Mouse (Mus musculus) urinary bladder, adult 2 months (tissue): ENCODE data around the gene Slc35c2. TPM values are rescaled to one million over a fixed set of nuclear protein-coding genes. Genes with fewer than 3 reads are reported as not detected.

Experiments used
- DNase-seq: peaks from one replicate; pipeline ENCODE4 v3.0.0; 2022; ENCODE audit warnings: low spot score
- polyA plus RNA-seq: library from polyadenylated mRNA; depleted of rRNA; stranded (reverse); fragments of >200 nt; gene quantifications from 2 replicates; pipeline ENCODE4 v1.2.3, GENCODE M21; 2012; rRNA removed

Slc35c2 gene
- polyA plus RNA-seq: 36.0 and 36.1 TPM in 2 replicates

DNA sequence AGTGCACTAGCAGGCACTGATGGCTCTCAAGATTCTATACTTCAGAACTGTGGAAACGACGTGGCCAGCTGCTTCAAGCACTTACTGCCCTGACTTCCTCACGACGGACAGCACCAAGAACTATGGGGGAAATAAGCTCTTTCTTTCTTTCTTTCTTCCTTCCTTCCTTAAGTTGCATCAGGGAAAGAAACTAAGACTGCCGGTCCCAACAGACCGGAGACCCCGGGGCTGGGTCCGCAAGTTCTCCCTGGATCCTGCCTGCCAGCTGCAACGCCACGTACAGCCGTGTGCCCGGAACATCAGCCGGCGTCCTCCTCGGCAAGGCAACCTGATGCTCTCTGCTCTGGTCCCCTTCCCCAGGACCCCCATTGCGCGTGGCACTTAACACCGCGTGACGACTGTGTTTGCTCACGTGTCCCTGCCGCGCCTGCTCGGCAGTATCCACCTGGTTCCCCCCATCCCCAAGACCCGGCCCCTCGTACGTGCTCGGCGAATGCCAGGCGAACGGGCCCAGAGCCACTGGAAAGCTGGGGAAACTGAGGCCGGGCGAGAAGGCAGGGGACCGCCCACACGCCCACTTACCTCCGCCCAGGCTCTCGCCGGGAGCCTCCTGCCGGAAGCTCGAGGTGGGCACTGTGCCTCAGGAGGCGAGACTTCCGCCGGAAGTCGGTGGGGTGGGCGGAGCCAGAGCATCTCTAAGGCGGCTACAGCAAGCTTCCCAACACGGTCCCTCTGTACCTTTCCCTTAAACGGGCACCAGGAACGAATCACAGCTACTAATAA, at the start of gene Slc35c2:
TSS of gene Slc35c2 (minus strand) at position 668 of the 783 bp plus-strand sequence.
- peak; percentile 84 for DNase-seq

DNA sequence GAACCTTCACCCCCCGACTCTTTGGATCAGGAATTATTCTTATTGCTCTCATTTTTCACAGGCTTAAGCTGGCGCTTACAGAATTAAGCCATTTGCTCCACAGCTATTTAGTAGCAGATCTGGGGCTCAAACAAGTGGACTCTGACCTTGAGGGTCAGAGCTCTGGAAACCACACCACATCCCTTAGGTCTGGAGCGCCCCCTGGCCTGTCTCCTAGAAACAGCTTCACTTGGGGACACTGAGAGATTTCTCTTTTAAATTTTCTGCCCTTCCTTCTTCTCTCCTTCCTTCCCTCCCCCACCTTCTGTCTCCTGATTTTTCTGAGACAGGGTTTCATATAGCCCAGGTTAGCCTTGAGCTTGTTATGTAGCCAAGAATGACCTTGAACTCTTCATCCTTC, 49.5 kb upstream of the Slc35c2 start:
- DNase-seq: no peak

DNA sequence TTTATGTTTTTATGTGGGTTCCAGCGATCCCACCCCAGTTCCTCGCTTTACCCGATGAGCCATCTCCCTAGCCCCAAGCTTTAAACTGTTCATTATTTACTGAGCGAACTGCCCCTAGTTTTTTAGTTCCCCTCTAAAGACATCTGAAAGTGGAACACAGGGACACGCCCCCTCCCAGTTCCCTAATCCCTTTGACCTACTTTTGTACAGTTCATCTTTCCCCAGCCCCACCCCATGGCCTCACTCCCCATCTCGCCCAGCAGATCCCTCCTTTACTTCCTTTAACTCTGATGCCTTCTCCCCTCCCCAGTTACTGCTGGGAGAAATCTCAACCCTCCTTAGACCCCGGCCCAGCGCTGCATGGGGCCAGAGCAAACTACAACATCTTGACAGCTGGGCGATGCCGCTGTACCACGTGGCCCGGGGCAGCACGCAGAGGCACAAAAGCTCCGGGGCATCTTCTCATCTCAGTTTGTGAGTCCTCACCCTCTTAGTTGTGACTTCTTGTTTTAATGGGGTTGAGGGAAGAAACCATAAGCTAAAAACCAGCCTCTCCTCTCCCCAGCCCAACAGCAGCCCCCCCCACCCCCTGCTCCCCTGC, 45.0 kb upstream of the Slc35c2 start:
- no peak for DNase-seq

DNA sequence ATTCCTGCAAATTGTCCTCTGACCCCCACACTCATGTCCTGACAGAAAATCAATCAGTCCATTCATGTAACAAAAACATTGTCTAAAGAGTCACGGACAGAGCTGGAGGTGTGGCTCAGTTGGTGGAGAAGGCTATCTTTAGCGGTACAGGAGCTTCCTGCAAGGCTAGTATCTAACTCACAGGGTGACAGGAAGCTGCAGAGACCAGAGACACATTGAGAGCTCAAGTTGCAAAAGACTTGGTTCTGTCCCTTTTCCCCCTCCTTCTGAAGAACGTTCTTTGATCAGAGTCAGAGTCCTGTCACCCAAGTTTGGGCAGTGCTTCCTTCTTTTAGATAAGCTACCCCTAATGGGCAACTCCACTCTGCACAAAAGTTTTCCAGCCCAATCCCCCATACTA, 42.0 kb upstream of the Slc35c2 start:
- no peak for DNase-seq

DNA sequence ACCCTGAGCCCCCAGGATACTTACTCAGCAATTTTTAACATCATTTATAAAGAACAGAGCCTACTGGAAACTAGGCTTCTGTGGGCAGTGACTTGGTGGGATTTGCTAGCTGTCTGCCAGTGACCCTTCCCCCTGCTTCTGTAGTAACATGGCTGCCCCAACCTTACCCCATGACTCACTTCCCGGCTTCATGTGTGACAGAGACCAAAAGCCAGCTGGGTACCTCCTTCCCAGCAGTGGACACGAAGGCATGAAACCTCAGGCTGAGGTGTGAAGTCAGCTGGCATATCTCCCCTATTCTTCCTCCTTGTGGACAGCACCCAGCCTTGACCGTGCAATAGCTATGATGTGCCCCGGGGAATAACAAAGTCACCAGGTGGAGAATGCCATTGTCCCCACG, 41.1 kb upstream of the Slc35c2 start:
- no peak for DNase-seq

DNA sequence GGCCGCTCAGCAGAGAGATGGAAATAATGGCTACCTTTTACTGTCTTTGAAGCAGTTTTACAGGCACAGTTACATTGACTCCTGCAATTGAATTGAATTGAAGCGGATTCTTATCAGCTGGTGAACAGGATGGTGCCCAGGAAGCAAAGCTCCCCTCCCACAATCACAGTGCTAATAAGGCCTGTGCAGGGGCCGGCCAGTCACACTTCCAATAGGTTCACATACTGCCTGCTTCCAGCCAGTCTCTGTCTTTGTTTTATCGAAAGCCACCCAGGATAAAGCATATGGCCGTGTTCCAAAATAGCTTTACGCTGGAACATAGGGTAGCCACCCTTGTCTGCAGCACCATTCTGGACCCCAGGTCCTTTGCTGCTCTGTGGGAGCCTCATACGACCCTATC, 39.7 kb upstream of the Slc35c2 start:
- DNase-seq: no peak

DNA sequence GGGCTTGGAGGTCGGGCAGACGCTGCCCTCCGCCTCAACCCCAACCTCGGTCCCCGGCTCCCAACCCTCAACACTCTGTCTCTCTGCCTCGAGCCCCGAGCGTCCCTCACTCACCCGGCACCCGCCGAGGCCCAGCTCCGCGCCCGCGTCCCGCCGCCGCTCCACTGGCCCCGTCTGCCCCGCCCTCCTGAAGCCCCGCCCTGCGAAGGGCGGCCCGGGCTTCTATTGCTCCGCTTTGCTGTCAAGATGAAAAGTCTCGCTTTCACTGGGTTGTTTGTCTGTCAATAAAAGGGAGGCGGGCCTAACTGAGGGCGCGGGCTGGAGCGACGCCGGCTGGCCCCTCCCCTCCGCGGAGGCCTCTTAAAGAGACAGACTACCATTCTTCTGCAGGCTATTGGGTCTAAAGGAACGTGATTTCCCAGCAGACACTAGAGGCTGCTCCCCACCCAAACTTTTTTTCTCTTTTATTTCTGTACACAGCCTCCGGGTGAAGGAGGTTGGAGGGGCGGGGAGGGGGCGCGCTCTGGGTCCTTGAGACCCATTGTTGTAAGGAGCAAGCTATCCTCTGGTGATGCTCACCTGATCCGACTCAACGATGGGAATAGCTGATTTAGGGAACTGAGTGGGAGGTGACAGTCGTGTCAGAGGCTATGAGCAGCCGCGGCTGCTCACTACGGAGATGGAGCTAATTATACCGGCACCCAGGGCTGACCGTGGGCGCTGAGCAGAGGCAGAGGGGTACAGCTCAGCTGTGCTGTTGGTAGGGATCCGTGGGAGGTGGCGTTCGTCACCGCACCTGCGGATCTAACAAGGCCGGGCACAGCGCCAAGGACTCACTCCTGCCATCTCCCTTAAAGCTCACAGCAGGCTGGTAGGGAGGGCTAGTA, 38.9 kb upstream of the Slc35c2 start, which contains the start of gene Elmo2:
TSS of gene Elmo2 (minus strand) at position 176 of the 887 bp plus-strand sequence.
- DNase-seq: peak; percentile 89

DNA sequence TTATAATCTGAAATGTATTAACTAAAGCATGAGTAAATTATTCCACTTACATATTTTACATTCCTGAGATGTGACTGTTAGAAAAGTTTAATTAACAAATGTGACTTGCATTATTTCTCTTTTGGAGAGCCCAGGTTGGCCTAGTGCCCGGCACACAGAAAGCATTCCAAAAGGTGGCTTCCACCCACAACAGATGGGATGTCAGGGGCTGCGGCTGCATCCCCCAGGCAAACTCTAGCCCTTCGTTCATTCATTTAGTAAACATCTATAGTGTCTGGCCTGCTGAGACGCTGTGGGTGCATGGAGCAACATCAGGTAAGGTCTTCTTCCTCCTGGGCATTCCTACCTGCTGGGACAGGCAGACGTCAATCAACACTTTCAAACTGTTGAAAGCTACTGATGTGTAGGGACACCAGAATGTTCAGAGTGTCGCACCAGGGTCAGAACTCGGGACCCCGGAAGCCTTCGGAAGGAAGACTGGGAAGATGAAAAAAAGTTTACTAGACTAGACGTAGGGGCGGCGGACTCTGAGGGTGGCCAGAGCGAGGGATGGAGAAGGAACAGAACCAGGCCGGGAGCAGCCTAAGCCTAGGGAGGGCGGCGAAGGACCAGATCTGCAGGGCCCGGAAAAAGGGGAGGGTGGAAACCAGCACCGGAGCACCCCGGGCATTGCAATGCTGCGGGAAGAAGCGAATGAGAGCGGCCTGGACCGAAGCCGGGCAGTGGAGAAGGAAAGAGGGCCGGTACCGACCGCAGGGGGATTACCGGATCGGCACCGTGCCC, 38.0 kb upstream of the Slc35c2 start:
- no peak for DNase-seq

DNA sequence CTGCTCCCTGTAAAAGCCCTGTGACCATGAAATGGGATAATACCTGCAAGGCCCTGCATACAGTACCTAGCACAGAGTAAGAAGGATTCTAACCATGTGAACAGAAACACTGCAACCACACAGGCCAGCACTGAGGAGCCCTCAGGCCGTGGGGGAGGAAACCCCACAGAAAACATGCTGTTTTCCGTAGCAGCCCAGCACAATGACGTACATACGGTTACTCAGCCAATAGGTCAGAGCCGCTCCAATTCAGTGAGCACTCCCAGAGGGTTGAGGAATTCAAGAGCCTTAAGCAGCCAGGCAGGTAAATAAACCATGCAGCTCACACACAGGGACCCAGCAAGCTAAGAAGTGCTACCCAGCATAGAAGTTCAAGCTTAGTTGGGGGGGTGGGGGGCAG, 36.3 kb upstream of the Slc35c2 start:
- no peak for DNase-seq

DNA sequence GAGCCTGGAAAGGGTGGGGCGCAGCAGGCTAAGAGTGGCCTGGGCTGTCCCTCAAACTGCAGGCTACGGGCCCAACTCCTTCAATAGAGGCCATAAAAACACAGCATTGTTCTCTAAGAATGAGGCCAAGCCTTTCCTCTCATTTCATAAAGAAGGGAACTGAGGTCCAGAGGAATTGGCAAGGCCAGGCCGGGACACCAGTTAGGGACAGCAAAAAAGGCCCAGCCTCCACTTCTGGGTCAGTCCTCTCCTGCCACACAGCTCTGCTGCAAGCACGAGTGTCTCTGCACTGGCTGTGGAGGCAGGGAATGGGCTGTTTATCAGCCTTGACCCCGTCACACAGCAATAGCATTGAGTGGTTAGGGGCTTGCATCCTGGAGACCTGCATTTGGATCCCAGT, 35.8 kb upstream of the Slc35c2 start:
- no peak for DNase-seq

DNA sequence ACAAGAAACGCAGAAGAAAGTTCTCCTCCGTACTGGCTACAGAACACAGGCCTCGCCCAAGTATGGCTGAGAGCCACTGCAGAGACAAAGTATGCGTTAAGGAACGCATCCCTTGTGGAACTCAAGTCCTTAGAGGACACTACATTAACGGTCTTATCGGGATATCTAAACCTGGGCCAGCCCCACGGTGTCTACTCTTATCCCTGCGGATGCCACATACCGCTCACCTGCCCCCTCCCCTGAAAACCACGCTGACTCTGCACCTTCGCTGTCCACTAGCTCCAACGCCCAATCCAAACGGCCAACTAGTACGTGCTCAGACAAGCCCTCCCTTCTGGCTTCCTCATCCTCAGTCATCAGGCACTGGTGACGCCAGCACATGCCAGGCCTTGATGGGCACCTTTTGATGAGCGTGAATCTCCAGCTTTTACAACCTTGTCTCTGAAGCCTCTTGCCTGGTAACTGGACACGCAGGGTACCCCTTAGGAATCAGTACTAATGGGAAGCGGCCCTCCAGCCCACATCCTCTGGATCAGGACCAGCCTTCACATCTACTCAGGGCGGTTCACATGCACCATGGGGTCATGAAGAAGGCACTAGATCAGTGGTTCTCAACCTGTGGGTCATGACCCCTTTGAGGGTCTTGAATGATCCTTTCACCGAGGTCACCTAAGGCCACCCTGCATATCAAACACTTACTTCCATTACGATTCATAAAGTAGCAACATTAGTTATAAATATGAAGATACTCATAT, 34.5 kb upstream of the Slc35c2 start:
- no peak for DNase-seq

DNA sequence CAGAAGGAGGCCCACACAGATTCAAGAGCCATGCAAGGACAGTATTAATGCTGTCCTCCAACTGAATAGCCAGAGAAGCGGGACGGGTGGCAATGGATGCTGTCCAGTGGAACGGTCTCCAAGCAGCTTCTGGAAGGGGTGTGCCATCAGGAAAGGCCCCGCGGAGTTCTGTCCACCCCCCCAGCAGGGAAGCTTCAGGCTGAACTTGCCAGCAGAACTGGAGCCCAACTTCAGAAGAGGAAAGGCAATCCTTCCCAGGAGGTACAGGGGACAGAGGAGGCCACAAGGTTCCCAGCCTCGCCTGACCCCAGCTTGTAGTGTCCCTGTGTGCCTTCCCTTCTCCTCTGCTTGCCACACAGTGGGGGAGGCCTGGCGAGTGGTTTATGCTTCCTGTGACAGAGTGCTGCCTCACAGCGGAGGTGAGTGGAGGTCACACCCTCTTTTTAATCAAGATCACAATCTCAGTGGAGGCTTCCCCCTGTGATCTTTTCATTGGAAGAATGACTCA, 33.8 kb upstream of the Slc35c2 start:
- no peak for DNase-seq

DNA sequence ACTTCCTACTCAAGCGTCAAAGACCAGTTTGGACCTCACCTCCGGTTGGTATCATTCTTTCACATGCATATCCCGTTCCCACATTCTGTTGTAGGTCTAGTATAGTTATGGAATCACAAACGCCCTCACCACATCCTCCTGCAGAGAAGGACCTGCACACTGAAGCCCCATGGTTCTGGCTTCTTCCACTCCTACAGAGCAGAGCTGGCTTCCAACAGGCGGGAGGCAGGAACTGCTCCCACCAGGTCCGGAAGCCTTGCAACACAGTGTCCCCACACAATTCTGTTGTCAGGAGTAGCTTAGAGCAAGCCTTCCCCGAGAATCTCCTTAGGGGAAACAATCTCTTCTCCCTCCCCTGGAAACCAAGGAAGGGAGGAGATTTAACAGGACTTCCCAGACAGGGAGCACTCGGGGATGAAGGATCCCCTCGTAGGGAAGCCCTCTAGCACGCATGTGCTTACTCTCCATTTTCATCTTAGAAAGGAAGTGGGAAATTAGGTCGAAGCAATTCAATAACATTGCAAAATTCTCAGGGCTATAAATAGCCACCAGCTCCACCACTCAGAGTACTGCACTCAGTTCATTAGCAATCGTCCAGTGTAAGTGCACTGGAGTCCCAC, 33.0 kb upstream of the Slc35c2 start:
- DNase-seq: no peak

DNA sequence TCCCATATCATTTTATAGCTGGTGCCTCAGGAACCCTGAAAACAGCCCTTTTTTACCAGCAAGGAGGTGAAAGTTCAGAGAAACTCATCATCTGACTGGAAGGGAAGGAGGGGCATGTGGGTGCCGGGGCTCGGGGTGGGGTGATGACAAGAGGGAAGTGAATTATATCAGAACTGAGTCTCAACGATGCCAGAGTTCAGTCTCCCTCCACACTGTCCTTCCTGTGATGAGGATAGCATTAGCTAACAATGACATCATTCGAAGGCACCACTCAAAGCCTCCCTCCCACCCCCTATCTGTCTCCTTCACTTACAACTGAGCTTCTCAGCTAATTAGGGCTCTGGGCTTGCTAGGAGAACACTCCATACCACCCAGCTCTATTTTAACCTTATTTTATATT, 31.8 kb upstream of the Slc35c2 start:
- no peak for DNase-seq

DNA sequence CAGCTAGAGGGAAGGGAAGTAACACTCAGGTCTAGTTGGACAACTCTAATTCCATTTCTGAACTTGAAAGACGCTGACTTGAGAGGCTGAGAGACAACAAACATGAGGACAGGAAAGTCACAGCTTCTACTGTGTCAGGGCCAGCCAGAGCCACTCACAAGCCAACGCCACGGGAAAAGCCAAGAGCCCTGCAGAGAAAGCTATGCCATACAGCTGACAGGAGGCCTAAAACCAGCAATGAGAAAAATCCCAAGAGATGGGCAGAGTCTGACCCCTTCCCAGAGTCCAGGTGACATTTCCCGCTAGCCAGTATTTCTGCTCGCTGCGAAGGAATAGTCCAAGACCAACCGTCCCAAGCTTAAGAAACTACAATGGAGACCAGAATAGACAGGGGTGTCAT, 31.3 kb upstream of the Slc35c2 start:
- no peak for DNase-seq

DNA sequence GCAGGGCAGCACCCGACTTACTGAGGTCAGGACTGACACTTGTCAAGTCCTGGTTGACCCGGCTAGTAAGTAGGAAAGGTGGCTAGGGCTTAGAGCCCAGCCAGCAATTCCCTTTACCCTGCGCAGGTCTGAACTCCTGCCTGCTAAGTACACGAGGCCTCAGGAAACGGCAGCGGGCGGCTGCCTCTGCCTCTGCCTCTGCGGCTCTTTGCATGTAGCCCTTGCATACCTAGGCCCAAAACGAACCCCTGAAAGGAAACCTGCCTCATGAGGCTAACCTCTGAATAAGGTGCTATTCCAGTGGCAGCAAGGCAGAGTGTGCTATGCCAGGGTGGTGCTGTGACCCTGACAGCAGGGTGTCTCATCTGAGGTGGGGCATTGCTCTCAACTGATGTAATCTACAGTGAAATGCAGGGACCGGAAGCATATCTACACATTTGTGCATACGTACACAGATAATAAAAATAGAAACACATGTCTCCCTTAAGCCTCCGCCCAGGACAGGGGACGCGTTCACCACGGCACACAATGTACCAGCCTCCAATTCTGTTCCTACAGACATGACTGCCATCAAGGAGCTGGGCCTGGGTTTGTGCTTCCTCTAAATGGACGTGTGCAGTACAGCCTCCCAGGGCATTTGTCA, 30.1 kb upstream of the Slc35c2 start:
- no peak for DNase-seq

DNA sequence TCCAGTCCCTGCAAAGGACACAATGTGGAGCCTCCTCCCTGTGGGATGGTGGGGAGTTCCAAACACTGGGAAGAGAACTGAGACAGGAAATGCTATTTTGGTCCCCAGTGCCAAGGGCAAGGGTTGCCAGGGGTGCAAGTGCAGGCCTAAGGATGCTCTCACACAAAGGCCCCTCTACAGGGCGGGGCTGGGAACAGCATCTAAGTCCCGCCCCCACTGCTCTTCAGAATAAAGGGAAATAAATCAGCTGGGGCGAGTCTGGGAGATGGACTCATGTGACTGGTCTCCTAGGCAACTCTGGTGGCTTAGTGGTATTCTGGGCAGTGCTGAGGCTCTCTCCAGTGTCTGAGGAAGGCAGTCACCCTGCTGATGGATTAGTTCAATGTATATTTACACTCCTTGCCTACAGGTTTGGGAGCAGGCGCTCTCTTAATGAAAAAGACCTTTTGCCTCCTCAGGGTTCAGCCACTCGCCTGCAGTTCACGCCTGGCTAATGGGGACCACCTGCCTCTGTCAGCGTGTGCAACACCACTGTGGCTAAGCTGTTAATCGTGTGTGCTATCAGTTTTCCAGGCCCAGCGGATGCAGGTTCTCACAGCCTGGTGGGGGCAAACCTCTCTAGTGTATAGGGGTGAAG, 29.3 kb upstream of the Slc35c2 start:
- DNase-seq: no peak

DNA sequence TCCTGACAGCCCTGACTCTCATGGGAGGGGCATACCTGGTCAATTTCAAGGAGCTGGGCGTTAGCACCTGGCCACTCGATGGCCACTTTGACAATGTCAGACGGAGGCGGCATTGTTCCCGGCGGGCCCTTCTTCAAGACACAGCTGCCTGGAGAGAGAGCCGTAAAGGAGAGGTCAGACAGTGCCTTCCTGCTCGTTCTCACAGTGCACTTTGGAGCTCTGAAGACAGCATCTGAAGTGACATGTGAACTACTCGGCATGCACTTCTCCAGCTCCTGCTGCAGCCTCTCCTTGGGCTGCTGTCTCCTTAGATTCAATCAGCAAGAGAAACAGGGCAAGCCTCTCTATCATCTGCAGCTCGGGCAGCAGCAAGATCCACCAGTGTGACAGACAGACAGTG, 28.5 kb upstream of the Slc35c2 start:
- no peak for DNase-seq

DNA sequence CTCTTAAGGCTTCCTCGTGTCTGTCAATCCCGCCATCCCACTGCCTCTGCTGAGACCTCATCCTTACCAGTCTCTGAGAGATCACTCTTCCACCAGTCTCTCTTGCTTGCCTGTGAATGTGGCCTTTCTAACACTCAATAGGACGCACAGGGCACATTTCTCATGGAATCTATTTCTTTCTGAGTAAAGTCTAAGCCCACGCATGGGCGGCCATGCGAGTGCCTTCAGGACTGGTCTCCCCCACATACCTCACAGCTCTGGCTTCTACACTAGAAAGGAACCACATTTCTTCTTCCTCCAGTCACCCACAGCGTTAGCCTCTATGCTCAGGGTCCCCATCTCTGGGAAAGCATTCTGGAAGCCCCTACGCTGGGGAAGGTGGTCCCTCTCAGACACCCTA, 26.5 kb upstream of the Slc35c2 start:
- no peak for DNase-seq
